Mouse (Mus musculus) layer of hippocampus, postnatal 36 days (tissue): ENCODE data around the gene Rplp0. TPM values are rescaled to one million over a fixed set of nuclear protein-coding genes. Genes with fewer than 3 reads are reported as not detected.

Source experiments
- DNase-seq, 2 experiments: peaks; one replicate each; pipeline ENCODE4 v3.0.0; 2022
- microRNA-seq, 2 experiments: library from miRNA; unstranded; fragments of <30 nt; microRNA quantifications; one replicate each; pipeline ENCODE4 v1.2.0; 2021
- total RNA-seq, 2 experiments: library from RNA; stranded (reverse); gene quantifications; 2 replicates each; pipeline ENCODE4 v1.2.3; 2021

Gene Rplp0
- total RNA-seq, 2 experiments from 2014 or later = 223 to 227 TPM

- no peak for DNase-seq
These were observed 26.9 kb downstream of the Rplp0 start for GRCm38 (mm10) chr5:115586166-115586565.

GRCm38 (mm10) chr5:115586780-115587179, 27.5 kb downstream of the Rplp0 start:
- no peak for DNase-seq

GRCm38 (mm10) chr5:115591028-115591427, 31.8 kb downstream of the Rplp0 start:
- DNase-seq = no peak

GRCm38 (mm10) chr5:115591506-115591905, 32.2 kb downstream of the Rplp0 start:
- DNase-seq = no peak

- DNase-seq = no peak
These were observed 44.3 kb downstream of the Rplp0 start for GRCm38 (mm10) chr5:115603561-115603960.

- no peak for DNase-seq
These were observed 52.3 kb downstream of the Rplp0 start for GRCm38 (mm10) chr5:115611566-115611965.

Small RNAs within 50 kb of the gene (microRNA-seq; reads per million reads assigned to microRNA genes)
- 0.90 to 1.3 reads per million in 2 experiments for gene Mir7029

Other genes with a start within 250 kb of the Rplp0 start
- gene Srsf9, start 232.3 kb upstream of the Rplp0 start, total RNA-seq = 10 to 100 TPM; 85.8 to 88.9 TPM
- 10 to 100 TPM; 20.9 to 22.0 TPM for gene Gatc, start 218.3 kb upstream of the Rplp0 start, total RNA-seq
- gene Triap1, start 218.2 kb upstream of the Rplp0 start, total RNA-seq = 10 to 100 TPM; 24.8 to 29.2 TPM
- 100 to 1,000 TPM; 708 to 783 TPM for gene Cox6a1, start 210.5 kb upstream of the Rplp0 start, total RNA-seq
- 10 to 100 TPM; 52.1 to 53.0 TPM for gene Msi1, start 129.9 kb upstream of the Rplp0 start, total RNA-seq
- gene Pla2g1b, start 93.2 kb upstream of the Rplp0 start, total RNA-seq = not detected
- 10 to 100 TPM; 46.4 to 50.7 TPM for gene Sirt4, start 74.7 kb upstream of the Rplp0 start, total RNA-seq
- gene Pxn, start 52.8 kb upstream of the Rplp0 start, total RNA-seq = 10 to 100 TPM; 39.8 to 46.1 TPM
- gene Gcn1l1, start 5.8 kb downstream of the Rplp0 start, total RNA-seq = 10 to 100 TPM; 69.4 to 73.1 TPM
- 10 to 100 TPM; 88.7 to 89.0 TPM for gene Rab35, start 72.4 kb downstream of the Rplp0 start, total RNA-seq
- 100 to 1,000 TPM; 117 to 131 TPM for gene Bicdl1, start 172.2 kb downstream of the Rplp0 start, total RNA-seq